Mouse (Mus musculus) E14TG2a.4 (cell line): ENCODE results near the gene Lrrn2.

Source experiments
- CTCF ChIP-seq: conservative IDR thresholded peaks from 2 replicates; pipeline ENCODE4 v1.5.1; 2014; ENCODE audit warnings: low read length
- POU5F1 ChIP-seq: IDR thresholded peaks from 2 replicates; pipeline ENCODE4 v1.6.1; 2014; ENCODE audit warnings: low read length, borderline replicate concordance

GRCm38 (mm10) chr1:132909951-132910350 is 29.9 kb downstream of the Lrrn2 start:
- TF ChIP-seq CTCF (no peak), POU5F1 (no peak)
